Mouse (Mus musculus): ENCODE measurements at regions not wholly inside any gene's neighbourhood (a gene's known extent, or its start where the extent isn't known, plus 50 kb on each side); places are given as distances from the start of the nearest gene placed in this dataset.
"Not testable (repeated sequence)": the region's sequence is repeated elsewhere in the genome, so short reads cannot be mapped to it uniquely, and the experiment has no call there.

GRCm38 (mm10) chr14:48800100-48800449 lies 126.5 kb upstream of the Otx2 start:
- H3K36me3 ChIP-seq (ENCODE audit: control insufficient read depth, insufficient read depth, low read length) = no peaks in the 10 kb centered on the region
- no peak overlapping the region for H3K4me2 ChIP-seq (ENCODE audit: low read depth, low read length)
- no peak overlapping the region for H3K27ac ChIP-seq (ENCODE audit: low read depth, low read length)
- H3K9ac ChIP-seq (replicated peaks; ENCODE audit: low read depth, low read length) = no peak overlapping the region
- no peak overlapping the region for H3K4me3 ChIP-seq (ENCODE audit: low read depth, low read length)
- H3K9me3 ChIP-seq (ENCODE audit: control insufficient read depth, low read length) = no peaks in the 10 kb centered on the region
- 16% methylated on average over 4 of the region's 4 CpGs for WGBS
- H3K4me1 ChIP-seq (ENCODE audit: control insufficient read depth, insufficient read depth, low read length) = peaks cover 4% of the 10 kb centered on the region; the same call in 1 of the 2 replicates
- no peak for ATAC-seq (ENCODE audit: low read depth)
- H3K27me3 ChIP-seq (ENCODE audit: control insufficient read depth, insufficient read depth, low read length) = no peaks in the 10 kb centered on the region

DNA sequence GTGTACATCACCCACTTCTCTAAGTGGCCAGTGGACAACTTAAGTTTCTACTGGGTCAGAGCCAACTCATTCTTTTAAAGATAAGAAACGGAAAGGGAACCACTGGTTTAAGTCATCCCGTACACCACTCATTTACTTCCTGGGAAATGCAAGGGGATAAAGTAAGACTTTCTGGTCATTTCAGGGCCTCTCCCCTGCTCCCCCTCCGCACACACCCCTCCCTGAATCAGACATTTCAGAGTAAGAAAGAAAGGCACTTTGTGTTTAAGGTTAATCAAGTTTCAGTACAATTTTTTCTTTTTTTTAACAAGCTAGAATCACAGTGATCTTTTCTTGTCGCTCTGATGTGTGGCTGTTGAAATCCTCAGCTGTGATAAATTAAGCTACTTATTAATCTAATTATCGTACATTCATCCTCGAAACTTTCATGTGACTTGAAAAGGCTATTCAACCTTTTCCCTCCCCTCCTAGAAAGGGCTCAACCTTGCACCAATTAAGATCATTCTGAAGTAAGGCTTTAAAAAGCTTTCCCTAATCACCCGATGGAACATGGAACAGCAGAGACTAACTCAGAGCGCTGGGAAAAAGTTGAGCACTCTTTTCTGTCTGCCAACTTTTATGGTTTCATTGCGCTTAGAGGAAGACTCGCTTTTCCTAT lies 126.0 kb upstream of the Otx2 start:
- Histone ChIP-seq H3K4me2 (ENCODE audit: low read depth, low read length) (no peak overlapping the region), H3K4me1 (ENCODE audit: control insufficient read depth, insufficient read depth, low read length) (peaks cover 4% of the 10 kb centered on the region; the same call in 1 of the 2 replicates), H3K9ac (replicated peaks; ENCODE audit: low read depth, low read length) (no peak overlapping the region), H3K36me3 (ENCODE audit: control insufficient read depth, insufficient read depth, low read length) (no peaks in the 10 kb centered on the region), H3K9me3 (ENCODE audit: control insufficient read depth, low read length) (no peaks in the 10 kb centered on the region), H3K27ac (ENCODE audit: low read depth, low read length) (no peak overlapping the region), H3K27me3 (ENCODE audit: control insufficient read depth, insufficient read depth, low read length) (no peaks in the 10 kb centered on the region), H3K4me3 (ENCODE audit: low read depth, low read length) (no peak overlapping the region)
- WGBS = 24% methylated on average over 10 of the region's 10 CpGs
- no peak for ATAC-seq (ENCODE audit: low read depth)

- H3K27me3 ChIP-seq (ENCODE audit: control insufficient read depth, insufficient read depth, low read length) = no peaks in the 10 kb centered on the region
- H3K4me1 ChIP-seq (ENCODE audit: control insufficient read depth, insufficient read depth, low read length) = no peaks in the 10 kb centered on the region
- no peak for ATAC-seq (ENCODE audit: low read depth)
- no peak overlapping the region for H3K9ac ChIP-seq (replicated peaks; ENCODE audit: low read depth, low read length)
- no peak overlapping the region for H3K27ac ChIP-seq (ENCODE audit: low read depth, low read length)
- no peaks in the 10 kb centered on the region for H3K36me3 ChIP-seq (ENCODE audit: control insufficient read depth, insufficient read depth, low read length)
- no peak overlapping the region for H3K4me2 ChIP-seq (ENCODE audit: low read depth, low read length)
- H3K4me3 ChIP-seq (ENCODE audit: low read depth, low read length) = no peak overlapping the region
- H3K9me3 ChIP-seq (ENCODE audit: control insufficient read depth, low read length) = no peaks in the 10 kb centered on the region
- WGBS = 85% methylated on average over 5 of the region's 5 CpGs
These were observed 117.9 kb upstream of the Otx2 start for GRCm38 (mm10) chr14:48791507-48791906.

DNA sequence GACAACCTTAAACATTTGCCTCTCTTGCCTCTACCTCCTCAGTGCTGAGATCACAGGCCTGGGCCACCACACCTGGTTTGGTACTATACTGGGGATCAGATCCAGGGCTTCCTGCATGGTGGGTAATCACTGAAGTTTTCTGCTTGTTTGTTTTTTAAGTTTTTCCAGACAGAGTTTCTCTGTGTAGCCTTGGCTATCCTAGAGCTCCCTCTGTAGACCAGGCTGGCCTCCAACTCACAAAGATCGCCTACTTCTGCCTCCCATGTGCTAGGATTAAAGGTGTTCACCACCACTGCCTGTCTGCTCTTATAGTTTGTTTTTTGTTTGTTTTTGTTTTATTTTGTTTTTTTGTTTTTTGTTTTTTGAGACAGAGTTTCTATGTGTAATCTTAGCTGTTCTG lies 105.7 kb upstream of the Otx2 start:
- 70% methylated on average over 1 of the region's 1 CpGs for WGBS
- no peak overlapping the region for H3K27ac ChIP-seq (ENCODE audit: low read depth, low read length)
- no peaks in the 10 kb centered on the region for H3K4me1 ChIP-seq (ENCODE audit: control insufficient read depth, insufficient read depth, low read length)
- no peaks in the 10 kb centered on the region for H3K36me3 ChIP-seq (ENCODE audit: control insufficient read depth, insufficient read depth, low read length)
- no peak overlapping the region for H3K9ac ChIP-seq (replicated peaks; ENCODE audit: low read depth, low read length)
- H3K27me3 ChIP-seq (ENCODE audit: control insufficient read depth, insufficient read depth, low read length) = no peaks in the 10 kb centered on the region
- no peak overlapping the region for H3K4me3 ChIP-seq (ENCODE audit: low read depth, low read length)
- no peak for ATAC-seq (ENCODE audit: low read depth)
- no peak overlapping the region for H3K4me2 ChIP-seq (ENCODE audit: low read depth, low read length)
- no peaks in the 10 kb centered on the region for H3K9me3 ChIP-seq (ENCODE audit: control insufficient read depth, low read length)

GRCm38 (mm10) chr14:48770832-48771231 lies 97.2 kb upstream of the Otx2 start:
- 58% methylated on average over 9 of the region's 9 CpGs for WGBS

DNA sequence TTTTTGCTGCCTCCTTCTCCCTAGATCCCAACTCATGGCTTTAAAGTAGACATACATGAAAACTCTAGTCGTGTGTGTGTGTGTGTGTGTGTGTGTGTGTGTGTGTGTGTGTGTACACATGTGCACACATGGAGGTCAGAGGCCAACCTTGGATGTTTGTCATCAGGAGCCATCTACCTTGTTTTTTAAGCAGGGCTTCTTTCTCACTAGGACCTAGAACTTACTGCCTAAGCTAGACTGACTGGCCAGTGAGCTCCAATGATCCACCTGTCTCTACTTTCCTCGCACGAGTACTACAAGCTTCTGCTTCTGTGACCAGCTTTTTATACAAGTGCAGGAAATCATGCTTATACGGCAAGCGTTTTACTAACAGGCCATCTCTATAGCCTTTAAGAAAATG lies 89.1 kb upstream of the Otx2 start:
- Histone ChIP-seq H3K4me1 (ENCODE audit: control insufficient read depth, insufficient read depth, low read length) (no peaks in the 10 kb centered on the region), H3K4me3 (ENCODE audit: low read depth, low read length) (no peak overlapping the region), H3K9me3 (ENCODE audit: control insufficient read depth, low read length) (no peaks in the 10 kb centered on the region), H3K9ac (replicated peaks; ENCODE audit: low read depth, low read length) (no peak overlapping the region), H3K27ac (ENCODE audit: low read depth, low read length) (no peak overlapping the region), H3K36me3 (ENCODE audit: control insufficient read depth, insufficient read depth, low read length) (no peaks in the 10 kb centered on the region), H3K27me3 (ENCODE audit: control insufficient read depth, insufficient read depth, low read length) (no peaks in the 10 kb centered on the region), H3K4me2 (ENCODE audit: low read depth, low read length) (no peak overlapping the region)
- WGBS = 93% methylated on average over 5 of the region's 5 CpGs
- ATAC-seq (ENCODE audit: low read depth) = no peak

More at GRCm38 (mm10) chr14:48770832-48771231, 97.2 kb upstream of the Otx2 start:
- Histone ChIP-seq H3K9ac (replicated peaks; ENCODE audit: low read depth, low read length) (no peak overlapping the region), H3K27me3 (ENCODE audit: control insufficient read depth, insufficient read depth, low read length) (no peaks in the 10 kb centered on the region), H3K4me2 (ENCODE audit: low read depth, low read length) (no peak overlapping the region), H3K36me3 (ENCODE audit: control insufficient read depth, insufficient read depth, low read length) (no peaks in the 10 kb centered on the region), H3K9me3 (ENCODE audit: control insufficient read depth, low read length) (no peaks in the 10 kb centered on the region), H3K4me1 (ENCODE audit: control insufficient read depth, insufficient read depth, low read length) (no peaks in the 10 kb centered on the region), H3K27ac (ENCODE audit: low read depth, low read length) (no peak overlapping the region), H3K4me3 (ENCODE audit: low read depth, low read length) (no peak overlapping the region)
- ATAC-seq (ENCODE audit: low read depth) = no peak

GRCm38 (mm10) chr14:48761002-48761648 lies 87.5 kb upstream of the Otx2 start:
- Histone ChIP-seq H3K27ac (ENCODE audit: low read depth, low read length) (no peak overlapping the region), H3K4me1 (ENCODE audit: control insufficient read depth, insufficient read depth, low read length) (no peaks in the 10 kb centered on the region), H3K4me2 (ENCODE audit: low read depth, low read length) (no peak overlapping the region), H3K4me3 (ENCODE audit: low read depth, low read length) (no peak overlapping the region), H3K36me3 (ENCODE audit: control insufficient read depth, insufficient read depth, low read length) (no peaks in the 10 kb centered on the region), H3K27me3 (ENCODE audit: control insufficient read depth, insufficient read depth, low read length) (no peaks in the 10 kb centered on the region), H3K9ac (replicated peaks; ENCODE audit: low read depth, low read length) (no peak overlapping the region), H3K9me3 (ENCODE audit: control insufficient read depth, low read length) (no peaks in the 10 kb centered on the region)
- ATAC-seq (ENCODE audit: low read depth) = peak; percentile 54; the same call in 1 of the 2 replicates
- WGBS = 39% methylated on average over 7 of the region's 7 CpGs

DNA sequence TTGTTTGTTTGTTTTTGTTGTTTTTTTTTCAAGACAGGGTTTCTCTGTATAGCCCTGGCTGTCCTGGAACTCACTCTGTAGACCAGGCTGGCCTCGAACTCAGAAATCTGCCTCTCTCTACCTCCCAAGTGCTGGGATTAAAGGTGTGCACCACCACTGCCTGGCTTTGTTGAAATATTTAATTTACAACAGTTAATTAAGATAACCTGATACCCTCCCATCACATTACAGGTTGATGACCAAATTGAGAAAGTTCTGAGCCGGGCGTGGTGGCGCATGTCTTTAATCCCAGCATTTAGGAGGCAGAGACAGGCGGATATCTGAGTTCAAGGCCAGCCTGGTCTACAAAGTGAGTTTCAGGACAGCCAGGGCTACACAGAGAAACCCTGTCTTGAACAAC lies 81.5 kb upstream of the Otx2 start:
- not testable (repeated sequence) for ATAC-seq (ENCODE audit: low read depth); H3K36me3 ChIP-seq (ENCODE audit: control insufficient read depth, insufficient read depth, low read length)

DNA sequence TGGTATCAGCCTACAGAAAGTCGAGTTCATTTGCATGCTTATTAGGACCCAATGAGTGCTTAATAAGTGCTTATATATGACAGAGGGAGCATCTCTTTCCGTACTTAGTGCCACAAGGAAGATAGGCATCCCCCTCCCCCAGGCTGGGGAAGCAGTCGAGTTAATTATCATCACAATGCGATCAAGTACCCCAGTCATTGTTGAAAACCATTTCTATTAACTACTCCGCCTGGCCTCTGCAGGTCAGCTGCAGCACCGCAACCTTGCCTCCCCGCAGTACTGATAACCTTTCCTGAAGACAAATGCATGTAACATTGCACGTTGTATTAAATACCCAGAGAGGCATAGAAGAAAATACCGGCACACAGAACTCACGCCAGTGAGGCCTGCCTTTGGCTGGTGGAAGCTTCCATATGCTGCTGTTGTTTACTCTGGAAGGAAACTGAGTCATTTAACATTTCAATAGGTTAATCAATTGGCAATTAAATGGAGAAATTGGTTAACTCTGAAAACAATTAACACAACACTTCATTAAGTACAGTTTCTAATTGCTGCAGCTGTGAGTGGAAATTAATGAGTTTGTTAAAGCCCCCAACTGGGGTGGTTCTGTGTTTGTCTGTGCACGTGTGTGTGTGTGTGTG lies 80.6 kb upstream of the Otx2 start:
- Histone ChIP-seq H3K27ac (ENCODE audit: low read depth, low read length) (no peak overlapping the region), H3K9ac (replicated peaks; ENCODE audit: low read depth, low read length) (no peak overlapping the region), H3K4me1 (ENCODE audit: control insufficient read depth, insufficient read depth, low read length) (peaks cover 14% of the 10 kb centered on the region; the same call in 1 of the 2 replicates), H3K9me3 (ENCODE audit: control insufficient read depth, low read length) (no peaks in the 10 kb centered on the region), H3K4me3 (ENCODE audit: low read depth, low read length) (no peak overlapping the region), H3K27me3 (ENCODE audit: control insufficient read depth, insufficient read depth, low read length) (no peaks in the 10 kb centered on the region; the same call in 1 of the 2 replicates), H3K4me2 (ENCODE audit: low read depth, low read length) (no peak overlapping the region), H3K36me3 (ENCODE audit: control insufficient read depth, insufficient read depth, low read length) (no peaks in the 10 kb centered on the region)
- WGBS = 8% methylated on average over 11 of the region's 11 CpGs
- peak; percentile 61; the same call in 1 of the 2 replicates for ATAC-seq (ENCODE audit: low read depth)

More for the DNA sequence above, 81.5 kb upstream of the Otx2 start:
- not testable (repeated sequence) for H3K4me3 ChIP-seq (ENCODE audit: low read depth, low read length); H3K27me3 ChIP-seq (ENCODE audit: control insufficient read depth, insufficient read depth, low read length); H3K27ac ChIP-seq (ENCODE audit: low read depth, low read length); H3K9ac ChIP-seq (replicated peaks; ENCODE audit: low read depth, low read length); H3K9me3 ChIP-seq (ENCODE audit: control insufficient read depth, low read length); H3K4me2 ChIP-seq (ENCODE audit: low read depth, low read length)
- peaks cover 14% of the 10 kb centered on the region; the same call in 1 of the 2 replicates for H3K4me1 ChIP-seq (ENCODE audit: control insufficient read depth, insufficient read depth, low read length)
- WGBS = 99% methylated on average over 5 of the region's 5 CpGs

All from neural tube, embryonic 14.5 days (tissue).